Mouse (Mus musculus): Measurements from ENCODE around the gene Olfr1423.
"Not testable (repeated sequence)": the region's sequence is repeated elsewhere in the genome, so short reads cannot be mapped to it uniquely, and the experiment has no call there.

Olfr1423 gene

GRCm38 (mm10) chr19:12041217-12041616 lies at the start of gene Olfr1423:
TSS of gene Olfr1423 (minus strand) at chr19:12041317.
- DNase-seq (ENCODE audit: low spot score), result no peak

DNA sequence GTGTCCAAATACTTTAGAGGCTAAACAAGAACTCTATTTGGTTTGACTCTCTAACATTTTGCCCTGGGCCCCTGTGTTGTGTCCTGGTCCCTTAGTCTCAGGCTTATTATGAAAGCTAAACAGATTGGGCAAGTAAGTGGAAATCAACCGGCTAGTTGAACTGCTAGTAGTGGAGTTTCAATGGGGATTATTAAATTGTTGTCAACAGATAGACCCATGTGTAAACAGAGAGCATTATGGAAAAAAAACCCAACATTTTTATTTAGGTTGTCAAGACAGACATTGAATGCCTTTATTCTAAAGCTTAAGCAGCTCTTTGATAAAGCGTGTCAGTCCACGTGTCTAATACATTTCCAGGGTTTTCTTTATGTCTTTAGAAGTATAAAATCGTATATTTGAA lies 36.5 kb upstream of the Olfr1423 start, which contains the start of gene Olfr1425:
Olfr1425 (minus strand) TSS at position 101 of the 400 bp plus-strand sequence.
- DNase-seq (ENCODE audit: low spot score), result not testable (repeated sequence)

- DNase-seq (ENCODE audit: low spot score), result not testable (repeated sequence)
Observed at GRCm38 (mm10) chr19:12069546-12069945, 28.4 kb upstream of the Olfr1423 start.

GRCm38 (mm10) chr19:12067806-12068205 lies 26.7 kb upstream of the Olfr1423 start:
- not testable (repeated sequence) for DNase-seq (ENCODE audit: low spot score)

GRCm38 (mm10) chr19:12062582-12062981 lies 21.5 kb upstream of the Olfr1423 start, which contains the start of gene Olfr1424:
TSS of gene Olfr1424 (minus strand) at chr19:12062682.
- DNase-seq (ENCODE audit: low spot score), result not testable (repeated sequence)

- DNase-seq (ENCODE audit: low spot score), result no peak
Observed at GRCm38 (mm10) chr19:12043163-12043562, 2.0 kb upstream of the Olfr1423 start.

DNA sequence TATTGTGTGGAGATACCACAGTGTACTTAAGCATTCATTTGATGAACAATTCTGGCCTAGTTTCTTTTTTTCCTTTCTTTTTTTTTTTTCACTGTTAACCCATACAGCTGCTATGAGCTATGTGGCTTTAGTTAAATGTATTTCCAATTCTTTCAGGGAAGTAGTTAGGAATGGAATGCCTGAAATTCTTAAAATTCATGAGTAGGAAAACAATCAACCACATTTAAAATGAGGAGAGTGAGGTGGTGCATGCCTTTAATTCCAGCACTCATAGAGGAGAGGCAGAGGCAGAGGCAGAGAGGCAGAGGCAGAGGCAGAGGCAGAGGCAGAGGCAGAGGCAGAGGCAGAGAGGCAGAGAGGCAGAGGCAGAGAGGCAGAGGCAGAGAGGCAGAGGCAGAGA lies 3.4 kb downstream of the Olfr1423 start:
- DNase-seq (ENCODE audit: low spot score), result no peak

GRCm38 (mm10) chr19:12026606-12027005 lies 14.5 kb downstream of the Olfr1423 start:
- DNase-seq (ENCODE audit: low spot score), result no peak

GRCm38 (mm10) chr19:12025333-12025732 lies 15.8 kb downstream of the Olfr1423 start:
- no peak for DNase-seq (ENCODE audit: low spot score)

GRCm38 (mm10) chr19:12024149-12024548 lies 17.0 kb downstream of the Olfr1423 start:
- no peak for DNase-seq (ENCODE audit: low spot score)

DNA sequence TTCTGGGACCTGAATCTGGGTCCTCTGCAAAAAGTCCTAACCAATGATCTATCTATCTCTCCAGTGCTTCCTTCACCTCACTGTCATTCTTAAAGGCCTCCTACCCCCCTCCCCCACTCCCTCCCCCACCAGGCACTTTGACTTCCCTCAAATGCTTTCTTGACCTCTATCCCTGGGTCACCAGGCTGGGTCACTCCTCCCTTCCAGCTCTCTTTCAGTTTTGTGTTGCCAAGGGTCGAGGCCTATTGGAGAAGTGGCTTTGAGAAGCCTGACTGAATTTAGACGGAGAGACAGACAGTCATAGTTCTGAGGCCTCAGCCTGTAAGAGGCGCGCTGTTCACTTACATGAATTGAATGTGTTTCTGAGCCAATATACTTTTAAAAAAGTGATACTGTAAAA lies 24.9 kb downstream of the Olfr1423 start:
- no peak for DNase-seq (ENCODE audit: low spot score)

DNA sequence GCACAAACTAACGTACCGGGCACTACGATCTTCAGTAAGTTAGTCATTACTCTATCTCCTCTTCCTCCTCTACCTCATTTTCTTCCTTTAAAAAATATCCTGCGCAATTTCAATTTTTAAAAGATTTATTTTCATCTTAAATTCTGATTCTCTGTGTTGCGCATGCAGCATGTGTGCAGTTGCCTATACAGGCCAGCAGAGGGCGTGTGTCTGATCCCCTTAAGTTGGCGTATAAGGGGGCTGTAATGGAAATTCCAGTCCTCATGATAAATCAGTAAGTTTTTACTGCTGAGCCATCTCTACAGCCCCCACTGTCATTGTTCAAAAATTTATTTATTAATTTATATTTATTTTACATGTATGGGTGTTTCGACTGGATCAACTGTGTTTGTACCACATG lies 25.4 kb downstream of the Olfr1423 start:
- DNase-seq (ENCODE audit: low spot score), result no peak

DNA sequence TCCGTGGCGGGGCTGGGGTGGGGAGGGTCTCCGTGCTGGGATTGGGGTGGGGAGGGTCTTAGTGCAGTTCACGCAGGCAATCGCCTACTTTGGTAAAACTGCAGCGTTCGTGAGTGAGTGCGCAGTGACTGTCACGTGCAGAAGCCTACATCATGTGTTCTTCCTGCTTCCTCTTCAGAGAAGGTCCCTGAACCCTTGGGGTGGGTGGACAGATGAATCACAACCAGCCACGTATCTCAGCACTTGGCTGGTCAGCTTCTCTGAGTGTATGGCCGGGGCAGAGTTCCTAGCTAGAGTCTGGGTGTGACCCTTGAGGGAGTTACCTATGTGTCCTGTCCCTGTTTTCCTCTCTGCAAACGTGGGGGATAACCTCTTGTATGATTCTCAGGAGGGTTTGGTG lies 27.9 kb downstream of the Olfr1423 start:
- DNase-seq (ENCODE audit: low spot score), result peak; percentile 44

- no peak for DNase-seq (ENCODE audit: low spot score)
Observed at GRCm38 (mm10) chr19:12012615-12013014, 28.5 kb downstream of the Olfr1423 start.

GRCm38 (mm10) chr19:12011560-12012556 lies 29.3 kb downstream of the Olfr1423 start:
- peak; percentile 83 for DNase-seq (ENCODE audit: low spot score)

GRCm38 (mm10) chr19:12010916-12011559 lies 30.1 kb downstream of the Olfr1423 start:
- DNase-seq (ENCODE audit: low spot score), result peak; percentile 77

DNA sequence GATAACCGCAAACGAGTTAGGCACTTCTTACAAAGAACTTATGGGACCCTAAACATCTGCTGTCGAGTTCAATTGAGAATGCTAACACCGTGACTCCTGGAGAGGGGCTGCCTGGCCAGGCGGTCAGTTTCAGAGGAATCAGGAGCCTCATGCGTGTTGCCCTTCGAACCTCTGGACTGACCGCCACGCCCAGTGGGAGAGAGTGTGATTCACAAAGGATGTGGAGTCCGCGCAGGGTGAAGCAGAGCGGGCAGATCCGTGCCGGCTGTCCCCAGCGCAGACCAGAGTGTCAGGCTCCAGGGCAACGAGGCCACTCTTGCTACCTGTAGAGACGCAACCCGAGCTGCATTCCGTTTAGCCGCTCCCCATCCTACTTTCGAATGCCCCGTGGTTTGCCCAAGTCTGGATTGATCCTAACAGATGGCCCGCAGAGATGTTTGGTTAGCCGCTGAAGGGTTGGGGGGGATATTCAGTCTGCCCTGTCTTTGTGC lies 30.8 kb downstream of the Olfr1423 start:
- no peak for DNase-seq (ENCODE audit: low spot score)

GRCm38 (mm10) chr19:12009501-12010280 lies 31.4 kb downstream of the Olfr1423 start:
- DNase-seq (ENCODE audit: low spot score), result peak; percentile 67

DNA sequence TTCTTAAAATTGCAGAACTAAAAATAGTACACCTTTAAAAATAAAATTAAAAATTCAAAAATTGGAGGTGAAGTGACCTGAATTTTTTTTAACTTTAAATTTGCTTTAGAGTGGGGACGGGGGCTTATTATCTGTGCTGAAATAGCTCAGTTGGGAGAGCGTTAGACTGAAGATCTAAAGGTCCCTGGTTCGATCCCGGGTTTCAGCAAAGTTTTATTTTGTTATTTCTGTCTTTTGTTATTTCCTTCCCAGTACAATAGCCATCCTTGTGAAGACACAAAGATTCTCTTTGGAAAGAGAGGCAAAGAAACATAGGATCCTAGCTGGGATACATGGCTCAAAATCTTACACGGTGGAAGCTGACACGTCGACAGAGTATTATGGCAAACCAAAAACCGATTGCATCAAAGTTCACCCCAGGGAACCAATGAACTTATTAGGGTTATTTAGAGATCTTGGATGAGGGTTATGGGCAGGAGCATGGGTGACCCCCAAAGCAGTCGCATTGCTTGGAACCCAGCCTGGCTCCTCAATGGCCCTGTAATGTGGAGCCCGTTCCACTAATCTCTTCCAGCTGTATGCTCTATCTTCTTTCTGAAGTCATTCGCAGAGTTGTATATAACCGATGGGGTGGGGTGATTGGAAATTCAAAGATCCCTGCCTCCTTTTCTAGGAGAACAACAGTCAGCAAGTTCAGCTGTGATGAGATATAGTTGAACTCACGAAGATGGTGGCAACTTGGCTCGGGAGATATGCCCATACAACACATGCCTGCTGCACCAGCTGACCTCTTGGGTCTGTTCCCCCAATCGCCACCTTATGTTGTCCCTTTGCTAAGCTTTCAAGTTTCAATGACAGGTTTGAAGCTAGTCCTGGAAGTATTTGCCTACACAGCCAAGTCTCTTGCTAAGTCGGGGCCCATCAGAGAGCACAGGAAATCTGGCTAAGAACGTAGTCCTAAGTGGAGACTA lies 32.4 kb downstream of the Olfr1423 start:
- no peak for DNase-seq (ENCODE audit: low spot score)

DNA sequence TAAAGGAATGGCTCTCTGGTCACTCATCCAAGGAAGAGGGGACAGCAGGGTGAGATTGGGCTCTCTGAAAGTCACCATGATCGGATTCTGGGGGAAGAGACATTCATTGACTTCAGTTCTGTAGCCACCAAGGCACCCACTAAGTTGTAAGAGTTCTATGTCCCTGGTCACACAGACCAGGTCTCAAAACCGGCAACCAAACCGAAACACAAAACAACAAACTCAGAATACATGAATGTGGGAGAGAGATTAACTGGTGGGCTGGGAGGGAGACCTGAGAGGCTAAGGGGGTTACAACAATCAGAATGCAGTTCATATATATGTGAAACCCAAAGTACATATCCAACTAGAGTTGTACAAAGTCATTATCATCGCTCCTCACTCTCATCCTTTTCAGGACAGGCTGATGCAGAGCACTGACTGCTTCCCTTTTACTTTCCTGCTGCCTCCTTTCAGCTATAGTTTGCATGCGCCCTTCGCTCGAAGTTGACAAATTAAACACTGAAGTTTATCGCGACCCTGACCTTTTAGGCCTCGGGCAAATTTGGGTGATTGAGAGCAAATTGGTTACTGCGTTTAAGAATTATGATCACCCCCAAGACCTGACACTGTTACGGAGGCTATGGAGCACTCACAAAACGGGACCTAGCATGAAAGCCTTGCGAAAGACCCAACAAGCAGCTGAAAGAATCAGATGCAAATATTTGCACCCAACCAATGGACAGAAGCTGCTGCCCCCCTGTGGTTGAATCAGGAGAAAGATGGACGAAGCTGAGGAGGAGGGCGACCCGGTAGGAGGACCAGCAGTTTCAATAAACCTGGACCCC lies 33.8 kb downstream of the Olfr1423 start:
- DNase-seq (ENCODE audit: low spot score), result no peak

Measured in left cerebral cortex, adult 11 months (tissue).